Mouse (Mus musculus) C2C12 (cell line): Measurements from ENCODE around the gene Nckap5l.

Source experiments
- CEBPB ChIP-seq: IDR thresholded peaks from one replicate; pipeline ENCODE4 v1.6.1; 2011; ENCODE audit warnings: low read depth, mild to moderate bottlenecking, control low read depth, moderate library complexity
- CTCF ChIP-seq: IDR thresholded peaks from one replicate; pipeline ENCODE4 v1.5.1; 2011; ENCODE audit not compliant: control insufficient read depth, insufficient read depth, insufficient read length
- FOSL1 ChIP-seq: IDR thresholded peaks from one replicate; pipeline ENCODE4 v1.8.0; 2011; ENCODE audit warnings: mild to moderate bottlenecking, low read length; ENCODE audit not compliant: poor library complexity, insufficient read depth, severe bottlenecking
- MAX ChIP-seq: IDR thresholded peaks from one replicate; pipeline ENCODE4 v1.6.1; 2011; ENCODE audit warnings: mild to moderate bottlenecking, control low read depth
- MYOD1 ChIP-seq: IDR thresholded peaks from one replicate; pipeline ENCODE4 v1.6.1; 2011; ENCODE audit warnings: low read depth; ENCODE audit not compliant: control insufficient read depth, insufficient read length
- MYOG ChIP-seq: IDR thresholded peaks from one replicate; pipeline ENCODE4 v1.6.1; 2011; ENCODE audit not compliant: control insufficient read depth, insufficient read length; ENCODE audit errors: extremely low read depth
- USF1 ChIP-seq: IDR thresholded peaks from one replicate; pipeline ENCODE4 v1.6.1; 2011; ENCODE audit warnings: low read depth, mild to moderate bottlenecking, control low read depth, moderate library complexity

GRCm38 (mm10) chr15:99420521-99421014 lies 37.0 kb downstream of the Nckap5l start:
- no peak for TF ChIP-seq CTCF
- peak; percentile 93 for TF ChIP-seq MYOD1
- TF ChIP-seq MAX = no peak
- TF ChIP-seq USF1 = peak; percentile 47
- TF ChIP-seq FOSL1 = no peak
- TF ChIP-seq CEBPB = no peak
- no peak for TF ChIP-seq MYOG
